Mouse (Mus musculus): Measurements from ENCODE around the gene Zbtb9.

GRCm38 (mm10) chr17:27028909-27029308, 55.9 kb downstream of the Zbtb9 start, which contains the start of gene Bak1:
- TF ChIP-seq CTCF (IDR thresholded peaks at IDR 0.05; ENCODE audit: low read depth) (no peak), EP300 (IDR thresholded peaks at IDR 0.05; ENCODE audit: low read depth) (no peak)

Measured in liver, embryonic 14.5 days (tissue).